Mouse (Mus musculus) kidney, adult 11 months (tissue): ENCODE measurements around the gene Fosl1.
"Not testable (repeated sequence)": the region's sequence is repeated elsewhere in the genome, so short reads cannot be mapped to it uniquely, and the experiment has no call there.

Experiments used
- DNase-seq: peaks from one replicate; pipeline ENCODE4 v3.0.0; 2022

Fosl1 gene

GRCm38 (mm10) chr19:5447515-5448353 lies at the start of gene Fosl1:
TSS of gene Fosl1 (plus strand) at chr19:5447547.
- DNase-seq: peak; percentile 60

- DNase-seq: not testable (repeated sequence)
Measured at GRCm38 (mm10) chr19:5401073-5401472, 46.3 kb upstream of the Fosl1 start.

GRCm38 (mm10) chr19:5402293-5402692 lies 45.1 kb upstream of the Fosl1 start, which contains the start of gene Tsga10ip:
TSS of gene Tsga10ip (minus strand) at chr19:5402526.
- DNase-seq: no peak

- DNase-seq: no peak
Measured at GRCm38 (mm10) chr19:5405924-5406323, 41.4 kb upstream of the Fosl1 start.

GRCm38 (mm10) chr19:5406531-5407126 lies 40.7 kb upstream of the Fosl1 start:
- DNase-seq: peak; percentile 85

GRCm38 (mm10) chr19:5407133-5407532 lies 40.2 kb upstream of the Fosl1 start:
- DNase-seq: peak; percentile 59

- peak; percentile 49 for DNase-seq
Measured at GRCm38 (mm10) chr19:5408057-5409001, 39.0 kb upstream of the Fosl1 start.

- no peak for DNase-seq
Measured at GRCm38 (mm10) chr19:5409068-5409467, 38.3 kb upstream of the Fosl1 start.

- no peak for DNase-seq
Measured at GRCm38 (mm10) chr19:5410641-5411040, 36.7 kb upstream of the Fosl1 start.

GRCm38 (mm10) chr19:5411961-5412360 lies 35.4 kb upstream of the Fosl1 start:
- DNase-seq: no peak

GRCm38 (mm10) chr19:5413840-5414239 lies 33.5 kb upstream of the Fosl1 start:
- no peak for DNase-seq

- peak; percentile 41 for DNase-seq
Measured at GRCm38 (mm10) chr19:5414534-5414957, 32.8 kb upstream of the Fosl1 start.

GRCm38 (mm10) chr19:5418750-5419466 lies 28.4 kb upstream of the Fosl1 start:
- no peak for DNase-seq

GRCm38 (mm10) chr19:5419630-5420029 lies 27.7 kb upstream of the Fosl1 start:
- no peak for DNase-seq

GRCm38 (mm10) chr19:5420579-5420978 lies 26.8 kb upstream of the Fosl1 start:
- DNase-seq: no peak

GRCm38 (mm10) chr19:5421784-5422183 lies 25.6 kb upstream of the Fosl1 start:
- no peak for DNase-seq

GRCm38 (mm10) chr19:5422267-5422666 lies 25.1 kb upstream of the Fosl1 start:
- no peak for DNase-seq

- DNase-seq: no peak
Measured at GRCm38 (mm10) chr19:5422895-5423443, 24.4 kb upstream of the Fosl1 start.

GRCm38 (mm10) chr19:5423561-5423960 lies 23.8 kb upstream of the Fosl1 start:
- DNase-seq: no peak

GRCm38 (mm10) chr19:5424092-5424781 lies 23.1 kb upstream of the Fosl1 start:
- DNase-seq: peak; percentile 76
